Mouse (Mus musculus) MEL (cell line): ENCODE data around the gene Nckipsd. TPM values are rescaled to one million over a fixed set of nuclear protein-coding genes. Genes with fewer than 3 reads are reported as not detected.

Experiments used
- DNase-seq: peaks from one replicate; pipeline ENCODE4 v3.0.0; 2011; ENCODE audit warnings: low read depth, low spot score
- H3K27ac ChIP-seq: 2 replicates; pipeline ENCODE4 v1.5.1; 2012; ENCODE audit warnings: low read depth, mild to moderate bottlenecking, control low read depth, low read length, moderate library complexity; ENCODE audit not compliant: control insufficient read depth
- H3K27me3 ChIP-seq, 2 experiments: fragments of 150-350 bp in 1 of 2; sonication (generic) in 1 of 2; 2 replicates each; pipeline ENCODE4 v1.6.1; 2012; ENCODE audit warnings: low read length in 2 of 2, mild to moderate bottlenecking in 2 of 2, improper control_type of control experiment in 1 of 2, moderate library complexity in 1 of 2; ENCODE audit not compliant: insufficient read depth in 2 of 2, control insufficient read depth in 1 of 2
- H3K36me3 ChIP-seq, 2 experiments: 2 replicates each; pipeline ENCODE4 v1.6.1; 2012 to 2014; ENCODE audit warnings: low read length in 2 of 2, improper control_type of control experiment in 1 of 2, inconsistent platforms in 1 of 2, mild to moderate bottlenecking in 1 of 2; ENCODE audit not compliant: insufficient read depth in 2 of 2, control insufficient read depth in 1 of 2
- H3K4me1 ChIP-seq, 2 experiments: fragments of 150-350 bp in 1 of 2; sonication (generic) in 1 of 2; 2 replicates each; pipeline ENCODE4 v1.6.1; 2012; ENCODE audit warnings: low read length in 2 of 2, improper control_type of control experiment in 1 of 2, mild to moderate bottlenecking in 1 of 2; ENCODE audit not compliant: insufficient read depth in 2 of 2, control insufficient read depth in 1 of 2
- H3K4me3 ChIP-seq, 2 experiments: fragments of 150-350 bp in 1 of 2; sonication (generic) in 1 of 2; 2 replicates each; pipeline ENCODE4 v1.5.1; 2012; ENCODE audit warnings: low read depth in 2 of 2, low read length in 2 of 2, mild to moderate bottlenecking in 2 of 2, moderate library complexity in 2 of 2, control low read depth in 1 of 2, improper control_type of control experiment in 1 of 2; ENCODE audit not compliant: control insufficient read depth in 1 of 2, insufficient read depth in 1 of 2
- H3K79me2 ChIP-seq: 2 replicates; pipeline ENCODE4 v1.6.1; 2012; ENCODE audit warnings: mild to moderate bottlenecking, low read length, moderate library complexity; ENCODE audit not compliant: control insufficient read depth, poor library complexity, insufficient read depth
- H3K9ac ChIP-seq: 2 replicates; pipeline ENCODE4 v1.6.1; 2012; ENCODE audit warnings: low read depth, mild to moderate bottlenecking, control low read depth, low read length, moderate library complexity; ENCODE audit not compliant: control insufficient read depth, poor library complexity, severe bottlenecking
- H3K9me3 ChIP-seq: fragments of 150-350 bp; sonication (generic); replicated peaks from 2 replicates; pipeline ENCODE4 v1.6.1; 2012; ENCODE audit warnings: mild to moderate bottlenecking, low read length, improper control_type of control experiment, moderate library complexity; ENCODE audit not compliant: insufficient read depth
- CHD2 ChIP-seq: IDR thresholded peaks from 2 replicates; pipeline ENCODE4 v1.6.1; 2011; ENCODE audit warnings: low read length, improper control_type of control experiment
- CTCF ChIP-seq, 3 experiments: IDR thresholded peaks in 2 of 3; conservative IDR thresholded peaks in 1 of 3; 2 replicates each; pipeline ENCODE4 v1.5.1; 2011 to 2012; ENCODE audit warnings: low read length in 3 of 3, low read depth in 2 of 3, mild to moderate bottlenecking in 2 of 3, improper control_type of control experiment in 1 of 3, inconsistent platforms in 1 of 3, mixed read lengths in 1 of 3, moderate library complexity in 1 of 3; ENCODE audit not compliant: control insufficient read depth in 1 of 3, insufficient read depth in 1 of 3, poor library complexity in 1 of 3, severe bottlenecking in 1 of 3
- E2F4 ChIP-seq: IDR thresholded peaks from 2 replicates; pipeline ENCODE4 v1.6.1; 2011; ENCODE audit warnings: low read depth, low read length, improper control_type of control experiment, borderline replicate concordance
- ELF1 ChIP-seq: IDR thresholded peaks from 2 replicates; pipeline ENCODE4 v1.6.1; 2014; ENCODE audit warnings: low read depth, mild to moderate bottlenecking, inconsistent platforms, low read length, improper control_type of control experiment, moderate library complexity
- ETS1 ChIP-seq: IDR thresholded peaks from 2 replicates; pipeline ENCODE4 v1.6.1; 2012; ENCODE audit warnings: low read depth, mild to moderate bottlenecking, inconsistent platforms, low read length, improper control_type of control experiment, moderate library complexity
- HCFC1 ChIP-seq: IDR thresholded peaks from 2 replicates; pipeline ENCODE4 v1.6.1; 2012; ENCODE audit warnings: low read depth, mild to moderate bottlenecking, inconsistent platforms, low read length, improper control_type of control experiment, moderate library complexity
- JUND ChIP-seq: IDR thresholded peaks from 2 replicates; pipeline ENCODE4 v1.6.1; 2011; ENCODE audit warnings: low read depth, mild to moderate bottlenecking, improper control_type of control experiment, low read length
- KAT2A ChIP-seq: conservative IDR thresholded peaks from 2 replicates; pipeline ENCODE4 v1.6.1; 2012; ENCODE audit warnings: low read depth, low read length, improper control_type of control experiment, inconsistent platforms
- MAFK ChIP-seq: IDR thresholded peaks from 2 replicates; pipeline ENCODE4 v1.6.1; 2011; ENCODE audit warnings: low read depth, mild to moderate bottlenecking, low read length, improper control_type of control experiment, borderline replicate concordance
- MAX ChIP-seq: IDR thresholded peaks from 2 replicates; pipeline ENCODE4 v1.6.1; 2011; ENCODE audit warnings: low read length, improper control_type of control experiment
- MAZ ChIP-seq: IDR thresholded peaks from 2 replicates; pipeline ENCODE4 v1.6.1; 2012; ENCODE audit warnings: low read depth, mild to moderate bottlenecking, inconsistent platforms, low read length, improper control_type of control experiment
- MYB ChIP-seq: IDR thresholded peaks from 2 replicates; pipeline ENCODE4 v1.6.1; 2011; ENCODE audit warnings: mild to moderate bottlenecking, low read depth, low read length, improper control_type of control experiment
- NELFE ChIP-seq: IDR thresholded peaks from 2 replicates; pipeline ENCODE4 v1.6.1; 2011; ENCODE audit warnings: low read depth, low read length, improper control_type of control experiment
- POLR2A ChIP-seq, 2 experiments: IDR thresholded peaks; 2 replicates each; pipeline ENCODE4 v1.6.1; 2011 to 2012; ENCODE audit warnings: low read length in 2 of 2, mild to moderate bottlenecking in 2 of 2, control low read depth in 1 of 2, improper control_type of control experiment in 1 of 2, low read depth in 1 of 2, moderate library complexity in 1 of 2; ENCODE audit not compliant: control insufficient read depth in 1 of 2, insufficient read depth in 1 of 2, poor library complexity in 1 of 2
- RAD21 ChIP-seq: IDR thresholded peaks from 2 replicates; pipeline ENCODE4 v1.6.1; 2011; ENCODE audit warnings: mild to moderate bottlenecking, low read depth, low read length, improper control_type of control experiment
- RCOR1 ChIP-seq: IDR thresholded peaks from 2 replicates; pipeline ENCODE4 v1.6.1; 2012; ENCODE audit warnings: low read depth, mild to moderate bottlenecking, inconsistent platforms, low read length, improper control_type of control experiment
- SIN3A ChIP-seq: IDR thresholded peaks from 2 replicates; pipeline ENCODE4 v1.6.1; 2012; ENCODE audit warnings: low read length, improper control_type of control experiment, inconsistent platforms
- SMC3 ChIP-seq: IDR thresholded peaks from 2 replicates; pipeline ENCODE4 v1.6.1; 2011; ENCODE audit warnings: low read depth, low read length, improper control_type of control experiment
- TBP ChIP-seq: IDR thresholded peaks from 2 replicates; pipeline ENCODE4 v1.8.0; 2011; ENCODE audit warnings: low read depth, low read length, improper control_type of control experiment
- UBTF ChIP-seq: IDR thresholded peaks from 2 replicates; pipeline ENCODE4 v1.6.1; 2012; ENCODE audit warnings: low read depth, mild to moderate bottlenecking, inconsistent platforms, low read length, improper control_type of control experiment, moderate library complexity, borderline replicate concordance; ENCODE audit not compliant: insufficient read depth
- USF2 ChIP-seq, 2 experiments: IDR thresholded peaks; 2 replicates each; pipeline ENCODE4 v1.6.1; 2011 to 2012; ENCODE audit warnings: improper control_type of control experiment in 2 of 2, low read length in 2 of 2, borderline replicate concordance in 1 of 2, inconsistent platforms in 1 of 2, low read depth in 1 of 2, mild to moderate bottlenecking in 1 of 2; ENCODE audit not compliant: insufficient read depth in 1 of 2
- ZC3H11A ChIP-seq: IDR thresholded peaks from 2 replicates; pipeline ENCODE4 v1.6.1; 2012; ENCODE audit warnings: low read depth, mild to moderate bottlenecking, inconsistent platforms, low read length, improper control_type of control experiment
- ZKSCAN1 ChIP-seq: IDR thresholded peaks from 2 replicates; pipeline ENCODE4 v1.6.1; 2012; ENCODE audit warnings: low read depth, mild to moderate bottlenecking, inconsistent platforms, low read length, improper control_type of control experiment, moderate library complexity
- ZMIZ1 ChIP-seq: IDR thresholded peaks from 2 replicates; pipeline ENCODE4 v1.6.1; 2012; ENCODE audit warnings: low read depth, mild to moderate bottlenecking, inconsistent platforms, low read length, improper control_type of control experiment, moderate library complexity
- polyA plus RNA-seq, 2 experiments: library from polyadenylated mRNA; stranded (reverse) in 1 of 2; unstranded in 1 of 2; fragments of >175 nt in 1 of 2; fragments of >200 nt in 1 of 2; gene quantifications; 2 replicates each; pipeline versions ENCODE4 v1.2.1 to v1.2.4; 2012; ENCODE audit warnings: low replicate concordance in 2 of 2, low read depth in 1 of 2; ENCODE audit not compliant: insufficient read length in 2 of 2, insufficient read depth in 1 of 2, missing spikeins in 1 of 2
- total RNA-seq: library from RNA; depleted of rRNA; stranded (reverse); fragments of 300-350 nt; gene quantifications from 2 replicates; pipeline ENCODE4 v1.2.3, GENCODE M21; 2012

Nckipsd gene
- total and polyA plus RNA-seq, 3 experiments = 6.6 to 10.3 TPM; not detected in 1

GRCm38 (mm10) chr9:108827454-108827853 lies 19.3 kb downstream of the Nckipsd start:
- TF ChIP-seq CHD2 = no peak
- TF ChIP-seq SMC3 = no peak
- TF ChIP-seq TBP = no peak
- no peak for TF ChIP-seq JUND
- TF ChIP-seq RAD21 = no peak
- TF ChIP-seq RCOR1 = no peak
- no peak for TF ChIP-seq ZC3H11A
- no peak for TF ChIP-seq ETS1
- no peak for TF ChIP-seq MAFK
- TF ChIP-seq MYB = no peak
- no peak for TF ChIP-seq POLR2A (IDR thresholded peaks at IDR 0.05; ENCODE audit: control insufficient read depth in 1 of 2, insufficient read depth in 1 of 2, low read depth in 1 of 2, low read length in 2 of 2, poor library complexity in 1 of 2)
- TF ChIP-seq UBTF = no peak
- TF ChIP-seq E2F4 = no peak
- no peak for TF ChIP-seq HCFC1
- no peak for TF ChIP-seq ZKSCAN1
- no peak for TF ChIP-seq NELFE
- TF ChIP-seq ELF1 = no peak
- TF ChIP-seq SIN3A = no peak
- no peak for TF ChIP-seq KAT2A
- no peak for TF ChIP-seq USF2 (IDR thresholded peaks at IDR 0.05; ENCODE audit: borderline replicate concordance in 1 of 2, insufficient read depth in 1 of 2, low read depth in 1 of 2, low read length in 2 of 2)
- no peaks in the 10 kb centered on the region for H3K27me3 ChIP-seq
- H3K36me3 ChIP-seq = no peaks in the 10 kb centered on the region
- H3K9me3 ChIP-seq = no peaks in the 10 kb centered on the region
- H3K4me1 ChIP-seq = no peaks in the 10 kb centered on the region
- H3K4me3 ChIP-seq = no peak overlapping the region
- DNase-seq = no peak
- no peak overlapping the region for H3K27ac ChIP-seq
- H3K9ac ChIP-seq = no peak overlapping the region
- no peaks in the 10 kb centered on the region for H3K79me2 ChIP-seq

- Histone ChIP-seq H3K9ac (no peak overlapping the region), H3K36me3 (no peaks in the 10 kb centered on the region), H3K79me2 (no peaks in the 10 kb centered on the region), H3K4me1 (no peaks in the 10 kb centered on the region), H3K9me3 (no peaks in the 10 kb centered on the region), H3K4me3 (no peak overlapping the region), H3K27ac (no peak overlapping the region), H3K27me3 (no peaks in the 10 kb centered on the region)
- TF ChIP-seq MAX (no peak), MAZ (no peak), SIN3A (no peak), CTCF (IDR thresholded peaks at IDR 0.05 in 2 of 3, conservative IDR thresholded peaks at IDR 0.05 in 1 of 3; ENCODE audit: control insufficient read depth in 1 of 3, insufficient read depth in 1 of 3, low read depth in 2 of 3, low read length in 3 of 3, poor library complexity in 1 of 3, severe bottlenecking in 1 of 3) (no peak), ETS1 (no peak), ZMIZ1 (no peak)
- no peak for DNase-seq
These were observed 19.7 kb downstream of the Nckipsd start for GRCm38 (mm10) chr9:108827906-108828305.
